Comparison of ENCODE assay signal across 8 mouse cellular contexts in the genomic region with DNA sequence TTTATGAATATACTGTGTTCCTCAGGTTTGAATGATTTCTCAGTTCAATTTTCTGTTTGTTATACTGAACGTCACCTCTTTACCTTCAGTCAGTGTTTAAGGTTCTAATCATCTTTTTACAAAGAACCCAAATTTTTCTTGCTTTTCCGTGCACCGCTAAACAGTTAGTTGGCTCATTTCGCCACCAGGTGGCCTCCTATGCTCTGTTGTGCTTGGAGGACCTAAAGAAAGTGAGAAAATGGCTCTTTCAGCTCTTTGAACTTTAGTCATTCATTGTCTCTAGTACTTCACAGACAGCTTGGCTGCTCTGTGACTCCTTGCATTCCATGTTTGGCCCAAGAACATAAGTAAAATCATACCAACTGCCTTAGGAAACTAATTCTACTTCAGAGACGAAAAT.
A peak's percentile ranks its signal among the peaks of the same experiment; 100 is the strongest.
DNase-seq lines count a peak whose midpoint lies in the region; ATAC-seq lines count a peak whose summit lies in the region.

No protein-coding gene starts in this region.

- DNase-seq in heart, postnatal 10 days = peak; percentile 30 to 55
- no peak for DNase-seq in heart, postnatal 25 days (ENCODE audit: low spot score)
- peak; percentile 61 for DNase-seq in neural tube, embryonic 10.5 days (ENCODE audit: extremely low spot score, low spot score)
- DNase-seq in ZHBTc4 (ENCODE audit: low read depth, low spot score) = peak; percentile 72
- DNase-seq in forelimb bud, embryonic 11.5 days (ENCODE audit: low read depth, low spot score) = peak; percentile 56
- peak; percentile 72 for DNase-seq in retina, postnatal 1 day
- no peak for DNase-seq in layer of hippocampus, postnatal 36 days

- no peaks in the 10 kb centered on the region for H3K9me3 ChIP-seq in neural tube, embryonic 15.5 days (replicated peaks)

- no peaks in the 10 kb centered on the region for H3K27me3 ChIP-seq in neural tube, embryonic 15.5 days (replicated peaks)

- 22% methylated on average over 5 of the region's 5 CpGs for WGBS in neural tube, embryonic 15.5 days

- H3K36me3 ChIP-seq in neural tube, embryonic 15.5 days = no peaks in the 10 kb centered on the region

- no peak overlapping the region for H3K27ac ChIP-seq in neural tube, embryonic 15.5 days (replicated peaks)

- no peak overlapping the region for H3K4me3 ChIP-seq in neural tube, embryonic 15.5 days (replicated peaks)

- intact Hi-C loops in heart, postnatal 10 days (cut with DNase I) = loop anchor here (5.0 kb wide), 3 partner anchors 205 to 1020 kb away; a partner anchor contains a TSS
- intact Hi-C loops in heart, postnatal 25 days (cut with DNase I) = loop anchor here (5.0 kb wide), 2 partner anchors 210 to 1020 kb away; no protein-coding TSS in a partner anchor

- no peaks in the 10 kb centered on the region for H3K4me1 ChIP-seq in neural tube, embryonic 15.5 days

- no peak overlapping the region for H3K4me2 ChIP-seq in neural tube, embryonic 15.5 days

- no peak for ATAC-seq in neural tube, embryonic 15.5 days (ENCODE audit: low FRiP score)

- H3K9ac ChIP-seq in neural tube, embryonic 15.5 days (replicated peaks) = no peak overlapping the region

Comparison
In these comparisons a context has a peak if more than half of its experiments do, and no peak if none do; other contexts are left out.
1. DNase-seq: peak in heart, postnatal 10 days (2 of 2), neural tube, embryonic 10.5 days (single experiment), ZHBTc4 (single experiment), forelimb bud, embryonic 11.5 days (single experiment) and retina, postnatal 1 day (single experiment); none in heart, postnatal 25 days (single experiment) and layer of hippocampus, postnatal 36 days (0 of 2).